Mouse (Mus musculus) CH12.LX (cell line): Measurements from ENCODE around the gene Akt3. TPM values are rescaled to one million over a fixed set of nuclear protein-coding genes. Genes with fewer than 3 reads are reported as not detected.

ENCODE experiments used
- DNase-seq: peaks from one replicate; pipeline ENCODE4 v3.0.0-alpha.2; 2013; ENCODE audit errors: extremely low read depth
- H3K27ac ChIP-seq: 2 replicates; pipeline ENCODE4 v1.5.1; 2012; ENCODE audit warnings: low read depth, mild to moderate bottlenecking, control low read depth, moderate library complexity; ENCODE audit not compliant: insufficient read depth
- H3K27me3 ChIP-seq: replicated peaks from 2 replicates; pipeline ENCODE3; 2012; ENCODE audit warnings: inconsistent platforms
- H3K36me3 ChIP-seq, 2 experiments: replicated peaks in 1 of 2; 2 replicates each; pipeline versions ENCODE3 to v1.6.1; 2012; ENCODE audit warnings: inconsistent platforms in 1 of 2, low read length in 1 of 2, mild to moderate bottlenecking in 1 of 2, mixed read lengths in 1 of 2, moderate library complexity in 1 of 2; ENCODE audit not compliant: control insufficient read depth in 1 of 2, insufficient read depth in 1 of 2
- H3K4me1 ChIP-seq, 2 experiments: 2 replicates each; pipeline ENCODE4 v1.6.1; 2012; ENCODE audit warnings: inconsistent platforms in 1 of 2, moderate library complexity in 1 of 2; ENCODE audit not compliant: insufficient read depth in 2 of 2, control insufficient read depth in 1 of 2
- H3K4me2 ChIP-seq: 2 replicates; pipeline ENCODE4 v1.6.1; 2012; ENCODE audit warnings: low read depth, mild to moderate bottlenecking, control low read depth; ENCODE audit not compliant: poor library complexity, insufficient read depth, severe bottlenecking
- H3K4me3 ChIP-seq, 3 experiments: fragments of 150-350 bp in 1 of 3; sonication (generic) in 1 of 3; replicated peaks in 1 of 3; 2 replicates each; pipeline versions ENCODE3 to v1.5.1; 2011 to 2012; ENCODE audit warnings: low read depth in 2 of 3, low read length in 2 of 3, mild to moderate bottlenecking in 2 of 3, moderate library complexity in 2 of 3, control low read depth in 1 of 3, improper control_type of control experiment in 1 of 3, inconsistent platforms in 1 of 3, mixed read lengths in 1 of 3; ENCODE audit not compliant: poor library complexity in 1 of 3
- H3K79me2 ChIP-seq: replicated peaks from 2 replicates; pipeline ENCODE4 v1.6.1; 2012; ENCODE audit warnings: mild to moderate bottlenecking, moderate library complexity; ENCODE audit not compliant: control insufficient read depth, poor library complexity, insufficient read depth, severe bottlenecking; ENCODE audit errors: extremely low read depth
- H3K9ac ChIP-seq: 2 replicates; pipeline ENCODE4 v1.6.1; 2012; ENCODE audit warnings: low read depth, mild to moderate bottlenecking, control low read depth, moderate library complexity; ENCODE audit not compliant: insufficient read depth
- H3K9me3 ChIP-seq: replicated peaks from 2 replicates; pipeline ENCODE3; 2012; ENCODE audit warnings: low read length, inconsistent platforms, mixed read lengths
- BHLHE40 ChIP-seq: IDR thresholded peaks from 2 replicates; pipeline ENCODE4 v1.6.1; 2011; ENCODE audit warnings: mild to moderate bottlenecking, low read depth, low read length, improper control_type of control experiment
- CHD1 ChIP-seq: IDR thresholded peaks from 2 replicates; pipeline ENCODE4 v1.6.1; 2012; ENCODE audit warnings: low read depth, low read length, improper control_type of control experiment, inconsistent platforms
- CTCF ChIP-seq, 2 experiments: IDR thresholded peaks in 1 of 2; conservative IDR thresholded peaks in 1 of 2; 2 replicates each; pipeline ENCODE4 v1.5.1; 2011 to 2012; ENCODE audit warnings: low read depth in 2 of 2, low read length in 2 of 2, improper control_type of control experiment in 1 of 2, inconsistent platforms in 1 of 2, mild to moderate bottlenecking in 1 of 2, moderate library complexity in 1 of 2
- E2F4 ChIP-seq: IDR thresholded peaks from 2 replicates; pipeline ENCODE4 v1.6.1; 2011; ENCODE audit warnings: low read depth, low read length, improper control_type of control experiment; ENCODE audit not compliant: insufficient replicate concordance
- EP300 ChIP-seq: IDR thresholded peaks from 2 replicates; pipeline ENCODE4 v1.6.1; 2011; ENCODE audit warnings: low read length, improper control_type of control experiment
- ETS1 ChIP-seq: conservative IDR thresholded peaks from 2 replicates; pipeline ENCODE4 v1.6.1; 2012; ENCODE audit warnings: low read depth, mild to moderate bottlenecking, inconsistent platforms, low read length, improper control_type of control experiment, moderate library complexity
- HCFC1 ChIP-seq: IDR thresholded peaks from 2 replicates; pipeline ENCODE4 v1.6.1; 2012; ENCODE audit warnings: low read depth, mild to moderate bottlenecking, inconsistent platforms, low read length, improper control_type of control experiment
- IRF4 ChIP-seq: IDR thresholded peaks from 2 replicates; pipeline ENCODE4 v1.6.1; 2014; ENCODE audit warnings: low read depth, mild to moderate bottlenecking, inconsistent platforms, low read length, improper control_type of control experiment
- JUND ChIP-seq: conservative IDR thresholded peaks from 2 replicates; pipeline ENCODE4 v1.6.1; 2011; ENCODE audit warnings: low read depth, low read length, improper control_type of control experiment
- KAT2A ChIP-seq: IDR thresholded peaks from 2 replicates; pipeline ENCODE4 v1.6.1; 2012; ENCODE audit warnings: low read length, improper control_type of control experiment, inconsistent platforms; ENCODE audit not compliant: insufficient replicate concordance
- MAFK ChIP-seq: IDR thresholded peaks from 2 replicates; pipeline ENCODE4 v1.6.1; 2011; ENCODE audit warnings: low read length, improper control_type of control experiment; ENCODE audit not compliant: insufficient replicate concordance
- MAZ ChIP-seq: IDR thresholded peaks from 2 replicates; pipeline ENCODE4 v1.6.1; 2012; ENCODE audit warnings: low read depth, mild to moderate bottlenecking, inconsistent platforms, low read length, improper control_type of control experiment, moderate library complexity
- MEF2A ChIP-seq: IDR thresholded peaks from 2 replicates; pipeline ENCODE4 v1.6.1; 2014; ENCODE audit warnings: low read depth, mild to moderate bottlenecking, inconsistent platforms, low read length, improper control_type of control experiment, borderline replicate concordance
- MYC ChIP-seq: IDR thresholded peaks from 2 replicates; pipeline ENCODE4 v1.6.1; 2011; ENCODE audit warnings: low read depth, mild to moderate bottlenecking, improper control_type of control experiment, low read length
- NRF1 ChIP-seq: IDR thresholded peaks from 2 replicates; pipeline ENCODE4 v1.6.1; 2014; ENCODE audit warnings: low read depth, mild to moderate bottlenecking, inconsistent platforms, low read length, improper control_type of control experiment, moderate library complexity
- POLR2AphosphoS2 ChIP-seq: IDR thresholded peaks from 2 replicates; pipeline ENCODE4 v1.6.1; 2011; ENCODE audit warnings: low read depth, low read length, improper control_type of control experiment
- RCOR1 ChIP-seq: conservative IDR thresholded peaks from 2 replicates; pipeline ENCODE4 v1.6.1; 2012; ENCODE audit warnings: low read depth, mild to moderate bottlenecking, inconsistent platforms, low read length, improper control_type of control experiment
- SIN3A ChIP-seq: IDR thresholded peaks from 2 replicates; pipeline ENCODE4 v1.6.1; 2012; ENCODE audit warnings: low read length, improper control_type of control experiment, inconsistent platforms
- SMC3 ChIP-seq: IDR thresholded peaks from 2 replicates; pipeline ENCODE4 v1.6.1; 2011; ENCODE audit warnings: low read depth, low read length, improper control_type of control experiment
- ZC3H11A ChIP-seq: IDR thresholded peaks from 2 replicates; pipeline ENCODE4 v1.6.1; 2012; ENCODE audit warnings: low read depth, mild to moderate bottlenecking, inconsistent platforms, low read length, improper control_type of control experiment
- ZNF384 ChIP-seq: IDR thresholded peaks from 2 replicates; pipeline ENCODE4 v1.6.1; 2012; ENCODE audit warnings: low read depth, low read length, improper control_type of control experiment, inconsistent platforms
- dilution Hi-C: fragments of 300-500 bp; cut with MboI; formaldehyde crosslinking; loops from 2 replicates; pipeline ENCODE4 v1.14.3; 2020; ENCODE audit warnings: low sequenced_read_pairs; ENCODE audit not compliant: extremely low pct_unique_long_range_greater_than_20kb, extremely low pct_ligation_motif_present
- in situ Hi-C: fragments of 300-500 bp; cut with MboI; formaldehyde crosslinking; loops from 3 replicates; pipeline ENCODE4 v1.14.3; 2019; ENCODE audit warnings: low sequenced_read_pairs, low pct_ligation_motif_present, low pct_unique_long_range_greater_than_20kb, mixed read lengths
- polyA plus RNA-seq: library from polyadenylated mRNA; unstranded; fragments of >175 nt; gene quantifications from 2 replicates; pipeline ENCODE4 v1.2.1, GENCODE M21; 2012; ENCODE audit warnings: low read depth; ENCODE audit not compliant: insufficient read length
- total RNA-seq, 2 experiments: library from RNA; depleted of rRNA; stranded (reverse); fragments of 300-350 nt in 1 of 2; fragments of >200 nt in 1 of 2; gene quantifications; 2 replicates each; pipeline ENCODE4 v1.2.3; 2012 to 2014

Akt3 gene
- total and polyA plus RNA-seq, 3 experiments = 0.34 to 1.3 (median 0.82) TPM

DNA sequence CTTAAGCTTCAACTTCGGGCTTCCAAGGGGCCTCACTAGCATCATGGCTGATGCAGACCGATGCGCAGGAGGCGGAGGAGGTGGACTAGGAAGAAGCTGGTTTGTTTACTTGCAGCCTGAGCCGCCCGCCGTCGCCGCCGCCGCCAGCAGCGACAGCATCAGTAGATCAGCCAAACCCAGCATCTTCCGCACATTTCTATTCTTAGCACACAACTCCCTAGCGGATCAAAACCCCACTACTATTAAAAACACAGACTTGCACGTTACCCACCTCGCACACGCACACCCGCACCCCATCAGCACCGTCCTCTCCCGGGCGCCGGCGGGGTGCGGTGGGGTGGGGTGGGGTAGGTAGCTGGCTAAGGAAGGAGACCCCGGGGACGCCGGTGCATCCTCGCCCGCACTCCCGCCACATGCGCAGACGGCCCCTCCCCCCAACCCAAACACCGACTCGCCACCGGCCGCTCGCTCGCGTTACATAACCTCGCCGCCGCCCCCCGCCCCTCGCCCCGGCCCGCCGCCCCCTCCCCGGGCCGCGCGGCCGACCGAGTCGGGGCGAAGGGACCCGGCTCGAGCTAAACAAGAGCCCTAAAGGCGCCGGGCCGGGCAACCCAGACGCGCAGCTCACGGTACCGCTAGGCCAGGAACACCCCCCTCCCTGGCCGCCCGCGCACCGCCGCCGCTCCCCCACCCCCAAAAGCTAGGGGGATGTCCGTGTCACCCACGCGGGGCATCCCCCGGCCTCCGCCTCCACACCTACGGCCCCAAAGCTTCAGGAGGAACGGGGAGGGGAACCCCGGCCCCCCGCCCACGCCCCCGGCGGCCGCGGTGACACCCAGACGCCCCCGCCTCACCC, 597 bp downstream of the Akt3 start:
- Histone ChIP-seq H3K4me3 (peak overlapping the region in 2 of 3 experiments; percentile 48 to 56), H3K4me2 (peak overlapping the region; percentile 91), H3K27ac (no peak overlapping the region), H3K27me3 (peaks cover 25% of the 10 kb centered on the region), H3K9ac (0 out of 2 replicates have a peak overlapping the region, but pooled peaks have one; percentile 42), H3K36me3 (no peaks in the 10 kb centered on the region), H3K9me3 (no peaks in the 10 kb centered on the region), H3K79me2 (no peaks in the 10 kb centered on the region), H3K4me1 (peaks cover 2 to 9% of the 10 kb centered on the region in 2 experiments; a peak in 3 of 4 replicates)
- dilution Hi-C loops (no loop called here), in situ Hi-C loops (no loop called here)
- no peak for TF ChIP-seq CTCF (conservative IDR thresholded peaks at IDR 0.05 in 1 of 2, IDR thresholded peaks at IDR 0.05 in 1 of 2; ENCODE audit: low read depth in 2 of 2, low read length in 2 of 2)
- DNase-seq = peak; percentile 53

DNA sequence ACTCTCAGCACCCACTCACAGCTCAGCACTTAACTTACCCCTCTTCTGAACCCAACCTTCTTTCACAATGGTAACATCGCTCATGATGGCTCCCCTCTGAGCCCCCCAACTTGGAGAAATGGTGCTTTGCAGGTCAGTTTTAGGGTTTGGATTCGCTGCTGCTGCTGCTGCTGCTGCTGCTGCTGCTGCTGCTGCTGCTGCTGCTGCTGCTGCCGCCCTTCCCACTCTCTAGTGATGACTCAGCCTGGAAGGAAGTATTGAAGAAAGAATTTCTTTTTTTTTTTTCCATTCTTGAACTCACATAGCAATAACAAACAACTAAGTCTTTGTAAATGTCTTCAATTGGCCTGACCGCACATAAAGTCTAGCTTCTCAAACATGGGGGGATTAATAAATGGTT, 9.4 kb downstream of the Akt3 start:
- H3K9ac ChIP-seq = no peak overlapping the region
- dilution Hi-C loops = no loop called here
- no peaks in the 10 kb centered on the region for H3K36me3 ChIP-seq
- no peak for DNase-seq
- no peak overlapping the region for H3K4me3 ChIP-seq
- no peaks in the 10 kb centered on the region for H3K27me3 ChIP-seq
- H3K79me2 ChIP-seq = no peaks in the 10 kb centered on the region
- in situ Hi-C loops = no loop called here
- no peaks in the 10 kb centered on the region for H3K9me3 ChIP-seq
- H3K4me1 ChIP-seq = no peaks in the 10 kb centered on the region
- H3K27ac ChIP-seq = no peak overlapping the region
- no peak overlapping the region for H3K4me2 ChIP-seq
- 0 out of 2 replicates have a peak, but pooled peaks have one; percentile 12 for TF ChIP-seq ZNF384
- no peak for TF ChIP-seq NRF1
- TF ChIP-seq, all 38 proteins: peak for 1

DNA sequence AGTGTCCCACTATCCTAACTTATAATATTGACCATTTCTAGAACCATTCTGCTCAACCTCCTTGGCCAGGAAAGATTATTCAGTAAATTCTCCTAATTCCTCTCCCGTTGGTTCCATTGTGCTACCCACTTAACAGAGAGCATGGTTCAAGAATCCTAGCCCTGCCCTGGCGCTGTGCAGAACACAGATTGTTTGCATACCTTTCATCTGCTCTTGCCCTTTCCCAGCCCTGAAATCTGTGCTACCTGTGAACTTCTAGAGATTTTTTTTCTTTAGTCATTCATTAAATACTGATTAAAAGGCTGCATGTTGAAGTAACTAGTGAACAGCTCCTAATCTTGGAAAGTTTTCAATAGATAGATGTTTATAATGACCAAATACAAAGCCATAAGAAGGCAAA, 19.6 kb downstream of the Akt3 start:
- no peak for DNase-seq
- TF ChIP-seq CHD1 = no peak
- no peak for TF ChIP-seq MAFK
- TF ChIP-seq SMC3 = no peak
- no peak for TF ChIP-seq RCOR1
- no peak for TF ChIP-seq JUND
- no peak for TF ChIP-seq SIN3A
- TF ChIP-seq EP300 = no peak
- no peak for TF ChIP-seq MEF2A
- TF ChIP-seq POLR2AphosphoS2 = no peak
- no peak for TF ChIP-seq BHLHE40
- TF ChIP-seq CTCF (conservative IDR thresholded peaks at IDR 0.05 in 1 of 2, IDR thresholded peaks at IDR 0.05 in 1 of 2; ENCODE audit: low read depth in 2 of 2, low read length in 2 of 2) = no peak
- TF ChIP-seq MYC = no peak
- no peak for TF ChIP-seq HCFC1
- no peak for TF ChIP-seq ETS1
- TF ChIP-seq KAT2A = no peak
- no peak for TF ChIP-seq E2F4
- no peak for TF ChIP-seq ZC3H11A
- no peak for TF ChIP-seq MAZ
- TF ChIP-seq ZNF384 = no peak
- TF ChIP-seq IRF4 = no peak
- H3K36me3 ChIP-seq = no peaks in the 10 kb centered on the region
- H3K4me3 ChIP-seq = no peak overlapping the region
- no peak overlapping the region for H3K27ac ChIP-seq
- no peak overlapping the region for H3K9ac ChIP-seq
- no peaks in the 10 kb centered on the region for H3K27me3 ChIP-seq
- H3K79me2 ChIP-seq = no peaks in the 10 kb centered on the region
- no peaks in the 10 kb centered on the region for H3K4me1 ChIP-seq
- dilution Hi-C loops = no loop called here
- no peak overlapping the region for H3K4me2 ChIP-seq
- no peaks in the 10 kb centered on the region for H3K9me3 ChIP-seq
- in situ Hi-C loops = no loop called here
